Mouse (Mus musculus): ENCODE data around the gene Cacna1i. TPM values are rescaled to one million over a fixed set of nuclear protein-coding genes. Genes with fewer than 3 reads are reported as not detected.

The Cacna1i gene
- total RNA-seq (2015; ENCODE audit: low replicate concordance) (not detected in 2 replicates), total RNA-seq (2017; ENCODE audit: low replicate concordance) (not detected in 2 replicates)

DNA sequence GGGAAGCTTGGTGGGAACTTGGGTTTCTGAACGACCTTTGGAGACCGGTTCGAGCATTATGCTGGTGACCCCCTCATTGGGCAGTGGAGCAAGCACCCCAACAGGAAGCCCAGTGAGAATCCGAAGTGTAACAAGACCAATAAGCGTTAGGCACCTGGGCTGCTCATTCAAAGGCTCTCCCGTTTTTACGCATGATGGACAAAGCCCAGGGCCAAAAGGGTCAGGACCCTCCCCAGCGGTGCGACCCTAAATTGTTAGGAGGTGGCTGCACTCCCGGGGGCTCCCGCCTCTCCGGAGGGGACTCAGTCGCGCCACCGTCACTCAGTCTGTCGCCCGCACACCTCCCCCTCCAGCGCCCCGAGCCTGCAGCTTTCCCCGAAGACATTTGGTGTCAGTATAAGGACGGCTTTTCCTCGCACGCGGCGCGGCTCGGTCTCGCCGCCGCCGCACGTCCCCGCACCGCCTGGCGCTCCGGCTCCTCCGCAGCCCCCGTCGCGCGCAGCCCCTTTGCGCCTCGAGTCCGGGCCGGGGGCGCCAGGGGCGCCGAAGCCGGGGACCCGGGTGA lies at the start of gene Cacna1i:
Gene Cacna1i, plus strand, starts transcription at position 388 of the 565 bp plus-strand sequence.
- no peak for ATAC-seq (replicated peaks; ENCODE audit: low FRiP score, poor library complexity, severe bottlenecking)

DNA sequence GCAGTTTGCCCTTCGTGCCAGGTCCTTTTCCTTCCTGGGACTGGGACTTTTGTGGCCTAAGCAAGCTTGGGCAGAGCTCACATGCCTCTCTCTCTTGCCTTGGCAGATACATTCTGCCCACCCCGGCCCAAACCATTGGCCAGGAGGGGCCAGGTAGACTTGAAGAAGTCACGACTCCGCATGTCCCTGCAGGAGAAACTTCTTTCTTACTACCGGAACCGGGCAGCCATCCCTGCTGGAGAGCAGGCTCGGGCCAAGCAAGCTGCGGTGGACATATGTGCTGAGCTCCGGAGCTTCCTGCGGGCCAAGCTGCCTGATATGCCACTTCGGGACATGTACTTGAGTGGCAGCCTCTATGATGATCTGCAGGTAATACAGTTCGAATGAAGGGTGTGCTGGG lies 38.9 kb upstream of the Cacna1i start:
- ATAC-seq (replicated peaks; ENCODE audit: low FRiP score, poor library complexity, severe bottlenecking) = no peak

DNA sequence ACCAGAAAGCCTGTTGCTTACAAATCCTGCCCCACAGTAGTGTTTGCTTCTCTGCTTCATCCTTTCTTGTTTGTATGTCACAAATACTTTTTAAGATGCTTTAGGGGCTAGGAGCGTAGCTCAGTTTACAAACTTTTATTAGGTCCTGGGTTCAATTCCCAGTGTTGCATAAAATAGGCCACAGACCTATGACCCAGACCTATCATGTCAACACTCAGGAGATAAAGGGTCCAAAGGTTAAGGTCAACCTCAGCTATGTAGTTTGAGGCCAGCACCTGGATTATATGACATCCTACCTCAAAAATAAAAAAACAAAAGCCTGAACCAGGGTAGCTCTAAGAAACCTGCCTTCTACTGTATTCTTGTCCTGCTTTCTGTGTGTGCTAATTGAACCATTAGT lies 38.4 kb upstream of the Cacna1i start:
- ATAC-seq (replicated peaks; ENCODE audit: low FRiP score, poor library complexity, severe bottlenecking) = no peak

DNA sequence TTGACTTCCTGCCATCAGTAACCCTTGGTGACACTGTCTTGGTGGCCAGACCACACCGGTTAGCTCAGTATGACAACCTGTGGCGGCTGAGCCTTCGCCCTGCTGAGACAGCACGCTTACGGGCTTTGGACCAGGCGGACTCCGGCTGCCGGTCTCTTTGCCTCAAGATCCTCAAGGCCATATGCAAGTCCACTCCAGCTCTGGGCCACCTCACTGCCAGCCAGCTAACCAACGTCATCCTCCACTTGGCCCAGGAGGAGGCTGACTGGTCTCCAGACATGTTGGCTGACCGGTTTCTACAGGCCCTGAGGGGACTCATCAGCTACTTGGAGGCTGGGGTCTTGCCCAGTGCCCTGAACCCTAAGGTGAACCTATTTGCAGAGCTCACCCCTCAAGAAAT lies 37.4 kb upstream of the Cacna1i start:
- no peak for ATAC-seq (replicated peaks; ENCODE audit: low FRiP score, poor library complexity, severe bottlenecking)

DNA sequence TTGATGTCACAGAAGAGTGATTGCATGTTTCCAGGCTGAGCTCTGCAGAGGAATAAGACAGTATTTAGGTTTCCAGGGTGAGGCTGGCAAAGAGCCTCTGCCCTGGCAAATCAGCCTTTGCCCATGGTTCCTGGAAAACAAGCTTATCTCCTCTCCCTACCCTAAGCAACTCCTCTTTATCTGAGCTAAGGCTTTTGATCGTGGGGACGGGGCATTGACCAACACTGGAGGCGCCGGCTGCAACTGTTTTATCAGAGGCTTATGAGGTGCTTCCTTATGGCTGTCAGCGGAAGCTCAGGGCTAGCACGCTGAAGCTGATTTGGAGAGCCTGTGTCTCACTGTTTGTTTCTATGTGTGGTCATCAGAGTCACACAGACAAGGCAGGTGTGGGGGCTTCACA lies 36.5 kb upstream of the Cacna1i start:
- peak; percentile 41 for ATAC-seq (replicated peaks; ENCODE audit: low FRiP score, poor library complexity, severe bottlenecking)

DNA sequence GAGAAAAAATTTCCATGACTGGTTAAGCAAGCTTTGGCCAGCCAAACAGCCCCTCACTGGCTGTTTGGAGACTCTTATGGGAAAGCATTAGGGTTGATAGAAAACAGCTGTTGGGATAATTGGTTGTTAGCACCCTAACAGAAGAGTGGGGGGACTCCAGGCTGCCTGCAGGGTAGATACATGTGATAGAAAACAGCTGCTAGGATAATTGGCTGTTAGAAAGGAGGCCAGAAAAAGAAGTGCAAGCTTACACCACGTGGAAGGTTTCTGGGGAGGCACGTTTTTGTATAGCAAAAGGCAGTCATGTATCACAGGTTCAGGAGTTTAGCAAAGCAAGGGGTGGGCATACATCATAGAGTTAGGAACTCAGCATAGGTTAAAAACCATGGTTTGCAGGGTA lies 33.5 kb upstream of the Cacna1i start:
- ATAC-seq (replicated peaks; ENCODE audit: low FRiP score, poor library complexity, severe bottlenecking) = no peak

DNA sequence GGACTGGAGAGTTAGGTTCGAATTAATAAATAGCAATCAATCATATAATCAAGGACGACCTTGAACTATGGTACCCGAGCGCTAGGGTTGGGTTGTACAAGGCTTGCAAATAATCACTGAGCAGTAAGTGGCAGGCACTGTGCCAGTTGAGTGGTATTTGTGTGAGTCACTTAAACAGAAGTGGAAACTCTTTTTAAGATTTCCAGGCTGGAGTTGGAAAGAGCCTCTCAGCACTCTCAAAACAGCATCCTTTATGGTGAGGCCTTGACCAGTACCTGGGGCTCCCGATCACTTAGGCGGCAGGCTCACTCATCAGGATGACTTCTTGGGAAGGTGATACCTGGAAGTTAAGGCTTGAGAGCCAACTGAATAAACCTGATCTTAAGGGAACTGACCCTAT lies 32.8 kb upstream of the Cacna1i start:
- ATAC-seq (replicated peaks; ENCODE audit: low FRiP score, poor library complexity, severe bottlenecking) = no peak

DNA sequence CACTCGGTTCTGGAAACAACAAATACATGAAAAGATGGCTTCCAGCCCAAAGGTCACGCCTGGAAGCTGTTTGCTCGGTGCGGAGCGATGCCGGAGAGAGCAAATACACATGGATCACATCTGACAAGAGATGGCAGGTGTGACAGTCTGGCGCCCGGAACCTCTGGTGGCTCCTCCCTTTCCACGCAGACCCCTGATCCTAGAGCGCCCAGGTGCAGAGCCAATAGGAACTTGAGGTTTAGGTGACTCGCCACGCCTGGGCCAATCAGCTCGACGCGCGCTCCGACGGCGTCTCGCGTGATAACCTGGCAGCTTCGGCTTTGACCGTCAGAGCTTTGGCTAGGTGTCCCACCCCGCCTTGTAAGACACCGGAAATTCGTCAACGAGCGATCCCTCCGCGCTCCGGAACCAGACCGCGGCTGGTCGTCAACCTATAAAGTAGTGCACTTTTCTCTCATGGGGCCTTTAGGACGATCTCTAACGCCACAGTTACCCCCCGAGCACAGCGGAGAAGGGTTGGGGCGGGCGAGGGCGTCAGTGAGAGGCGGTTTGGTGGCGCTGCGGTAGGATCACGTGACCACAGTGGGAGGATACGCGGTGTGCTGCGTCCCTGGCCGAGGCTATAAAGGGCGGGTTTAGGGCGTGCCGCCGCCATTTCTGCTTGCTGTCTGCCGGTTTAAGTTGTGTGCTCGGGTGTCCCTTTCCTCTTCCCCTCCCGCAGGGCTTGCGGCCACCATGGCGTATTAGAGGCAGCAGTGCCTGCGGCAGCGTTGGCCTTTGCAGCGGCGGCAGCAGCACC lies 32.0 kb upstream of the Cacna1i start, which contains the start of gene Atf4:
Gene Atf4, plus strand, starts transcription at position 338 of the 799 bp plus-strand sequence.
- peak; percentile 78 for ATAC-seq (replicated peaks; ENCODE audit: low FRiP score, poor library complexity, severe bottlenecking)

DNA sequence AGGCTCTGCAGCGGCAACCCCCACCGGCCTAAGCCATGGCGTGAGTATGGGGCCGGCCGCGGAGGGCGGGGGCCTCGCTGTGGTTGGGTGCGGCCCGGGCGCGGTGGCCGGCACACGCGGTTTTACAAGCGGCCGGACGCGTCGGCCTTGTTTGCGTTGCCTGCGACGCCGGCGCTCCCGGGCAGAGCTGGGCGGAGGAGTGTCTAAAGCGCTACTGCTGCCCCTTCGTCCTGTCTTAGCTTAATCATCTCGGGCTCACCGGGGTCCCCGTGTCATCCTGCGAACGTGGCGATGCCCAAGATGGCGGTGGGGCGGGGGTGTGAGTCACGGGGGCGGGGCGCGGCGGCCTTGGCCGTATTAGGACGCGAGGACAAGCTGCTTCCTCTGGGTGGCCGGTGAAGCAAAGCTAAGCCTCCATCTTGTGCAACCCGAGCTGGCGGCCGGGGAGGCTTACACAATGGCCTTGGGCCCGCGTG lies 31.4 kb upstream of the Cacna1i start:
- ATAC-seq (replicated peaks; ENCODE audit: low FRiP score, poor library complexity, severe bottlenecking) = peak; percentile 20

DNA sequence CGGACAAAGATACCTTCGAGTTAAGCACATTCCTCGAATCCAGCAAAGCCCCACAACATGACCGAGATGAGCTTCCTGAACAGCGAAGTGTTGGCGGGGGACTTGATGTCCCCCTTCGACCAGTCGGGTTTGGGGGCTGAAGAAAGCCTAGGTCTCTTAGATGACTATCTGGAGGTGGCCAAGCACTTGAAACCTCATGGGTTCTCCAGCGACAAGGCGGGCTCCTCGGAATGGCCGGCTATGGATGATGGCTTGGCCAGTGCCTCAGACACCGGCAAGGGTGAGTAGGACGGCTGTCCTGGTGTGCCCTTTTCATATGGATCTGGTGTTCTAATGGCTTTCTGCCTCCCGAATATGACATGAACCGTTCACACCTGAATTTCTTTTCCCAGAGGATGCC lies 30.8 kb upstream of the Cacna1i start:
- ATAC-seq (replicated peaks; ENCODE audit: low FRiP score, poor library complexity, severe bottlenecking) = no peak

DNA sequence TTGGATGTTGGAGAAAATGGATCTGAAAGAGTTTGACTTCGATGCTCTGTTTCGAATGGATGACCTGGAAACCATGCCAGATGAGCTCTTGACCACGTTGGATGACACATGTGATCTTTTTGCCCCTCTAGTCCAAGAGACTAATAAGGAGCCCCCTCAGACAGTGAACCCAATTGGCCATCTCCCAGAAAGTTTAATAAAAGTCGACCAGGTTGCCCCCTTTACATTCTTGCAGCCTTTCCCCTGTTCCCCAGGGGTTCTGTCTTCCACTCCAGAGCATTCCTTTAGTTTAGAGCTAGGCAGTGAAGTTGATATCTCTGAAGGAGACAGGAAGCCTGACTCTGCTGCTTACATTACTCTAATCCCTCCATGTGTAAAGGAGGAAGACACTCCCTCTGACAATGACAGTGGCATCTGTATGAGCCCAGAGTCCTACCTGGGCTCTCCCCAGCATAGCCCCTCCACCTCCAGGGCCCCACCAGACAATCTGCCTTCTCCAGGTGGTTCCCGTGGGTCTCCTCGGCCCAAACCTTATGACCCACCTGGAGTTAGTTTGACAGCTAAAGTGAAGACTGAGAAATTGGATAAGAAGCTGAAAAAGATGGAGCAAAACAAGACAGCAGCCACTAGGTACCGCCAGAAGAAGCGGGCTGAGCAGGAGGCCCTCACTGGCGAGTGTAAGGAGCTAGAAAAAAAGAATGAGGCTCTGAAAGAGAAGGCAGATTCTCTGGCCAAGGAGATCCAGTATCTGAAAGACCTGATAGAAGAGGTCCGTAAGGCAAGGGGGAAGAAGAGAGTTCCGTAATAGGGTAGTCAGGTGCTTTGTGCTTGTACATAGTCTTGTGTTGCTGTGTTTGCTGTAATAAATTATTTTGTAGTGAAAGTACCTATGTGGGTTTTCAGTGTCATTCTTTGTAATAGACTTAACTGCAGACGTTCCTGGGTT lies 30.1 kb upstream of the Cacna1i start:
- no peak for ATAC-seq (replicated peaks; ENCODE audit: low FRiP score, poor library complexity, severe bottlenecking)

DNA sequence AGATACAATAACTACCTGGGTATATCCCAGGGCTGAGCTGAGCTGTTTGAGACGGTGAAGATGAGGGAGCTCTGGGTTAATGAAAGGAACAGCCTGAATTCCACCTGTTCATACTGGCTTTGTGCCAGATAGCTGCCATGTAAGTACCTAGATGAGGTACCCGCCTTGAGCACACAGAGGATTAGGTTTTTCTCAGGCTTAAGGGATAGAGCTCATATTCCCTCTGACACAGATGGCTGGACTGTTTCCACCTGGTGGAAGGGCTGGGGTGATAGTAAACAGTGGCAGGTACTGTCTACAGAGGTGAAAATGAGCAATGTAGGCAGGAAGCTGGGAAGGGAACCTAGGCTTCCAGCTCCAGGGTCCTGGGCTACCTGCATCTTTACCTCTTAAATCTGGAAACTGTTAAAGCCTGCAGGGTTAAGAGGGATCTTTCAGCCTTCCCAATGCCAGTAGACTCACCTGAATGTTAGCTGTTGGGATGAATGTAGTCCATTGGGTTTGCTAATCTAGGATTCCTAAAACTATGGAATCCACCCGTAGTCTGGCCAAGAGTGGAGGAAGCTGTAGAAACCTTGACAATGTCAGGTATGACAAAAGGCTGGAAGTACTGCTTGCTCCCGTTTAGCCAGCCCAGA lies 29.3 kb upstream of the Cacna1i start:
- ATAC-seq (replicated peaks; ENCODE audit: low FRiP score, poor library complexity, severe bottlenecking) = no peak

DNA sequence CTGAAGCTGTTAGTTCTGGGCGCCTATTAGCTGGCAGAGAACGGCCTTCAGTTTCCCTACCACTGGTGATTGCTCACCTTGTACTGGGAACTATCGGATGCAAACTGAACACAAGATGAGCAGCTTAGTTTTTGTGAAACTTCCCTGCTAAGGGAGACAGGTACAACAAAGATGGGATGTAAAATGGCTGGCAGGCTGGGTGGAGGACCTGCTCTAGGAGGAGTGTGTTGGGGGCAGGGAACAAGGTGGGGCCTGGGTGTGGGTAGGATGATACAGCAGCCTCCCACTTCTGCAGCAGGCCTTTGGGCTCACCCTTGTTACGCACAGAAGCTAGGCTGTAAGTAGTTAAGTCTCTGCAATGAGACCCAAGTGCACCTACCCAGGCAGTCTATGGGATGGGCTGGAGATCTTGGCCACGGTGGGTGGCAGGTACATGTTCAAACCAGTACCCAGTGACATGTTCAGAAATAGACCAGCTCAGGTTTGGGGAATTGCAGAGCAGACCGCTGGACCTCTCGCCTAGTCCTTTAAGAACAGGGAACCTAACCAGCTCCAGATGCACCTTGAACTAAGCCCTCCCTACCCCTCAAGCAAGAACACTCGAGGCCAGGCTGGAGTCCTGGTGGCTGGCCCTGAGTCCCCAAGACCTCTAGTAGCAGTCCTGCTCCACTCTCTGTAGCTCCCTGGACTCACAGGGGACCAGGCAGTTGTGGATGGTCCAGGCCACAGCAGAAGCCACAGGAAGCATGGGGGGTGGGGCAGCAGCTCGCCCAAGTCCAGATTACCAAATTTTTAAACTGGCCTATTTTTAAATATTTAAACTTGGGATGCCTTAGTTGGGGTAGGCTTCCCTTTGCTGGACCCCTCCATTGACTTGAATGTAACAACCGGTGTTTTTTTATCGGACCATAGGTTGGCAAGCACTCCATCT lies 28.5 kb upstream of the Cacna1i start:
- ATAC-seq (replicated peaks; ENCODE audit: low FRiP score, poor library complexity, severe bottlenecking) = peak; percentile 63

DNA sequence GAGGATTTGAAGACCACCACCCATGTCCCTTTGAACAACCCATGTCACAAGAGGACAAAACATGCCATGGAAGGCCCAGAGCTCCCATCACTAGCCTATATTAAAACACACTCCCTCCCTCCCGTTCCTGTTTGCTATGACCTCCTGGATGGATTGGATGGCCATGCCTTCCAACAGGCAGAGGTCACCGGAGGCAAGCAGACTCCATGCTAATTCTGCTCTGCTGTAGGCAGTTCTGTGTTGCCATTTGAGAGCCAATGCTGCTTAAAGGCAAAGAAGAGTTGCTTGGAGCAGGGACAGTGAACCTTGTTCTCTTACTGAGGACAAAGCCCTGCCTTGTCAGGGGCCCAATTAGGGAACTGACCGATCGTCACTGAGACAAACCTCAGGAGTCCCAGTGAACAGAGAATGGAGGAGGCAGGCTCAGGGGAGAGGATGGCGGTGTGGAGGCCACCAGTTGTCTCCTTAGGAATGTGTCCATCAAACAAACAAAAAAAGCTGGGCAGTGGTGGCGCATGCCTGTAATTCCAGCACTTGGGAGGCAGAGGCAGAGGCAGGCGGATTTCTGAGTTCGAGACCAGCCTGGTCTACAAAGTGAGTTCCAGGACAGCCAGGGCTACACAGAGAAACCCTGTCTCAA lies 27.5 kb upstream of the Cacna1i start:
- ATAC-seq (replicated peaks; ENCODE audit: low FRiP score, poor library complexity, severe bottlenecking) = no peak

DNA sequence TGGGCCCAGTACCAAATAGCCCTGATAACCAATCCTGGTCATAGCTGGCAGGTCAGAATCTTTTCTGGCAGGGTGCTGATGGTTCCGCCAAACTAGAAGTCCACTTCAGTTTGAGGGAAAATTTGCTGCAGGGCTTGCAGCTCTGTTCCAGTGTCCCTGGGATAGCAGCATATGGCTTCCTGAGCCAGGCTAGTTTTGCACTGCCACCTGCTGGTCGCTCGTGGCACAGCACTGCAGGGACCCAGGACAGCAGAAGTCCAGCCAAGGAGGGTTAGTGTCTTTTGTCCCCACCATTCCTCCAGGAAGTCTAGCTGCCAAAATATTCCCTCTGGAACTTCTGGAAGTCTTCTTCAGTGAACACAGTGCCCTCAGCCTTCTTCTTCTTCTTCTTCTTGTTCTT lies 26.4 kb upstream of the Cacna1i start:
- ATAC-seq (replicated peaks; ENCODE audit: low FRiP score, poor library complexity, severe bottlenecking) = peak; percentile 40

DNA sequence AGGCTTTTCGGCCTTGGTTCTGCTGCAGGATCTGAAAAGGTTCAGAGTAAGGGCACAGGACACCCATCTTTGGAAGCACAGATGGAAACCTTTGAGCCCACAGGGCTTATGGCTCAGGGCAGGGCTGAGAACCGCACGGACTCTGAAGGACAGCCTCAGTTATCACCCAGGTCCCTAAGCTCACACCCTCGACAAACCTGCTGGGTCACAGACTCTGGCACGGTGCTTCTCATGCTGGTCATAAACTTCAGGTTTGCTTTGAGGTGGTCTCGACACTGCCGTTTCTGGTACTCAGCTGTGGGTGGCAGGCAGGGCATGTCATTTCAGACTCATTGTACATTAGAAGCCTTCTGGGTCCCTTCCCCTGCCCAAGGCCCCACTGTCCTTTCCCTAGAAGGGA lies 25.9 kb upstream of the Cacna1i start:
- ATAC-seq (replicated peaks; ENCODE audit: low FRiP score, poor library complexity, severe bottlenecking) = no peak

DNA sequence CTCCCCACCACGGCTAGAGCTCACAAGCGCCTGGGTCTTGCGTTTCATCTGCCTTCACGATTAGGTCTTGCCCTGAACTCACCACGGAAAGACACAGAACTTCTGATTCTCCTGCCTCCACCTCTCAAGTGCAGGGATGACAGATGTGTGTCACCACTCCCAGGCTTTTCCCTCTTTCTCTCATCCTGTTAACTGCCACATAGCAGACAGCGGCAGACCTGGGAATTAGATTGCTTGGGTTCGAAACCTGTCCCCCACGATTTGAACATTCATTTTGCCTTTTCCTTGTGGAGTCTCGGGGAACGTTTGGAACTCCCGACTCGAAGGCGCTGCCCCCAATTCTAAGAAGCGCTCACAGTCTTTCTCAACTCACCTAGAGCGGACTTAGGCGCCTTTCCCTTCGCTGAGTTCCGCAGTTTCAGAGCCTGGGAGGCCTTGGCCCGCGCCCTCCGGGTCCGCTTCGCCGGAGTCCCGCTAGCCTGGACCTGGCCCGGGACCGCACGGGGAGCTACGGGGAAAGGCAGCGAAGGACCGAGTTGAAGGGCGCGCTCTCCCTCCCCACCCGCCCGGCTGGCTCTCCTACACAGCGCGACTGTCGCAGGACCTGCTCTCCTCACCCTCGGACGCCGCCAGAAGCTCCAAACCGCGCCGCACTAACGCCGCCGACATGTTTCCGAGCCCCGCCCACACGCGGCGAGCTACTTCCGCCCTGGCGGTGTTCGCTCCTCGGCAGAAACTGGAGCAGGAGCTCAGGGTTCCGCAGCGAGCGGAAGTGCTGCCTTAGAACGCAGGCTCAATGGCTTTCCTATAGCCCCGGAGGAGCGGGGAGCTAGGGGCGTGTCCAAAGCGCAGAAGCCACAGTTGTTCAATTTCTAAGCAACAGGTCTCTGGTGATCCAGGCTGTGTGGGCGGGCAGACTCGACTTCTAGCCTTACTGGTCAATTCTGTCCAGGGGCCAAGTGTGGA lies 23.1 kb upstream of the Cacna1i start, which contains the start of gene Rps19bp1:
Gene Rps19bp1, minus strand, starts transcription at position 706 of the 966 bp plus-strand sequence.
- ATAC-seq (replicated peaks; ENCODE audit: low FRiP score, poor library complexity, severe bottlenecking) = peak; percentile 96

Measured in erythroid progenitor cell, adult 5-6 weeks (primary cell).